Mouse (Mus musculus): Measurements from ENCODE around the gene Trpc5.

Gene Trpc5

GRCm38 (mm10) chrX:144337938-144338337 lies 350.0 kb downstream of the Trpc5 start:
- DNase-seq (ENCODE audit: extremely low read depth, low read depth, low spot score): no peak

DNA sequence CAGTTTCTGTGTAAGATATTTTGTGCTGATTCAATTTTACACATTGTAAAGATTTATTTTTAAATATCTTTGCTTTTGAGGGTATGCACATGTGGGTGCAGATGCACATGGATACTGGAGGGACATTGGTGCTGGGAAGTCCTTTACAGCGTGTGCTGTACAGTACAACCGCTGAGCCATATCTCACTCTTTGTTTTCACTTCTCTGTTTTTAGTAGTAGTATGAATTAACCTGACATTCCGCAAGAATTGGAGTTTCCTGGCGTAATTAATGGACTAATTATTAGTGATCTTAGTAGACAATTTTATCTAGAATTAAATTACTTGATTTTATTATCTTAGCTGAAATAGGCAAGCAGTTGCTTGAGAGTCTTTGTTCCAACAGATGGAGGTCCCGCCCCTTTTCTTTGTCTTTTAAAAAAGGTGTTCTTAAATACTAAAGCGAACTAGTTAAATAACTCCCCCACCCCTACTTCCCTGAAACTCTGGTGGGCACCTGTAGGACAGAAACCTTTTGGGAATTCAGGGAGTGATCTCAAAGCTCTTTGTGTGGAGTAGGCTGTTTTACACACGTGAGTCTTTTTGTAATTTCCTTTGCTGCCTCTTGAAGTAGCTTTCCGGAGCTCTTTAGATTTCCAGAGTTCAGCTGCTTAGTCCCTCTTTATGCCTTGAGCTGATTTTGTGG lies 352.5 kb downstream of the Trpc5 start:
- DNase-seq (ENCODE audit: extremely low read depth, low read depth, low spot score): no peak
